ENCODE assay signal across 9 mouse cellular contexts in genomic region chr8:109436830-109437567, GRCm38 (mm10). TPM values are rescaled to one million over a fixed set of nuclear protein-coding genes. Genes with fewer than 3 reads are reported as not detected.
DNase-seq lines count a peak whose midpoint lies in the region; ATAC-seq lines count a peak whose summit lies in the region.
"Had no signal": no experiment of that assay in that cellular context is flagged by ENCODE, and none has a peak within 500 bp of the region (broad histone marks: within the 10 kb centered on the region; RNA-seq: fewer than 3 reads in every experiment).

No protein-coding gene starts in this region.

- H3K36me3 ChIP-seq in heart, embryonic 13.5 days, result no peaks in the 10 kb centered on the region
- H3K36me3 ChIP-seq in forebrain, embryonic 15.5 days, result no peaks in the 10 kb centered on the region
- H3K36me3 ChIP-seq in midbrain, embryonic 16.5 days (ENCODE audit: control insufficient read depth, insufficient read depth, low read length), result no peaks in the 10 kb centered on the region

- H3K27ac ChIP-seq in heart, embryonic 13.5 days (replicated peaks), result no peak overlapping the region
- peak overlapping the region; percentile 92 for H3K27ac ChIP-seq in forebrain, embryonic 15.5 days (replicated peaks)
- H3K27ac ChIP-seq in midbrain, embryonic 16.5 days (ENCODE audit: low read length), result peak overlapping the region; percentile 85

- 50% methylated on average over 19 of the region's 19 CpGs for WGBS in heart, embryonic 13.5 days
- 7% methylated on average over 19 of the region's 19 CpGs for WGBS in forebrain, embryonic 15.5 days
- 11% methylated on average over 19 of the region's 19 CpGs for whole genome bisulfite sequencing in midbrain, embryonic 16.5 days

- no peaks in the 10 kb centered on the region for H3K9me3 ChIP-seq in heart, embryonic 13.5 days
- H3K9me3 ChIP-seq in forebrain, embryonic 15.5 days, result no peaks in the 10 kb centered on the region
- no peaks in the 10 kb centered on the region for H3K9me3 ChIP-seq in midbrain, embryonic 16.5 days (replicated peaks; ENCODE audit: control insufficient read depth, low read length, poor library complexity, severe bottlenecking)

- H3K4me2 ChIP-seq in heart, embryonic 13.5 days, result peak overlapping the region; percentile 54
- peak overlapping the region; percentile 34 for H3K4me2 ChIP-seq in forebrain, embryonic 15.5 days (replicated peaks)
- H3K4me2 ChIP-seq in midbrain, embryonic 16.5 days (ENCODE audit: low read length), result peak overlapping the region; percentile 46

- ATAC-seq in heart, embryonic 13.5 days (ENCODE audit: extremely low read depth, insufficient number of reproducible peaks, low FRiP score, low TSS enrichment), result no peak
- peak; percentile 86 for ATAC-seq in forebrain, embryonic 15.5 days (replicated peaks)
- peak; percentile 51; the same call in 1 of the 2 replicates for ATAC-seq in midbrain, embryonic 16.5 days
- no peak for ATAC-seq in activated CD4-positive, CD25-positive, alpha-beta regulatory T cell, adult 4 months

- no peak for DNase-seq in heart, postnatal 25 days (ENCODE audit: low spot score)
- peak; percentile 82 for DNase-seq in ZHBTc4 (ENCODE audit: low read depth, low spot score)
- peak; percentile 5 to 32 for DNase-seq in kidney, postnatal 36 days
- DNase-seq in ovary, postnatal 10 days (ENCODE audit: low spot score), result no peak

- no peaks in the 10 kb centered on the region for H3K4me1 ChIP-seq in heart, embryonic 13.5 days
- H3K4me1 ChIP-seq in forebrain, embryonic 15.5 days, result peaks cover 11% of the 10 kb centered on the region
- peaks cover 8% of the 10 kb centered on the region for H3K4me1 ChIP-seq in midbrain, embryonic 16.5 days (ENCODE audit: control insufficient read depth, insufficient read depth, low read length)
- H3K4me1 ChIP-seq: megakaryocyte, embryonic 14.5 days had no signal

- intact Hi-C loops in heart, postnatal 25 days (cut with DNase I), result no loop called here

- peak overlapping the region; percentile 24; the same call in 1 of the 2 replicates for H3K4me3 ChIP-seq in heart, embryonic 13.5 days
- peak overlapping the region; percentile 20 for H3K4me3 ChIP-seq in forebrain, embryonic 15.5 days
- peak overlapping the region; percentile 14 for H3K4me3 ChIP-seq in midbrain, embryonic 16.5 days (ENCODE audit: low read depth, low read length)
- H3K4me3 ChIP-seq: megakaryocyte, embryonic 14.5 days had no signal

- no peaks in the 10 kb centered on the region for H3K27me3 ChIP-seq in heart, embryonic 13.5 days (replicated peaks)
- H3K27me3 ChIP-seq in forebrain, embryonic 15.5 days, result no peaks in the 10 kb centered on the region
- H3K27me3 ChIP-seq in midbrain, embryonic 16.5 days (ENCODE audit: control insufficient read depth, insufficient read depth, low read depth, low read length), result no peaks in the 10 kb centered on the region
- H3K27me3 ChIP-seq: megakaryocyte, embryonic 14.5 days had no signal

- no peak overlapping the region for H3K9ac ChIP-seq in heart, embryonic 13.5 days
- H3K9ac ChIP-seq in forebrain, embryonic 15.5 days (replicated peaks), result peak overlapping the region; percentile 24; the same call in 1 of the 2 replicates
- H3K9ac ChIP-seq in midbrain, embryonic 16.5 days (ENCODE audit: low read depth, low read length), result peak overlapping the region; percentile 55

RNA-seq across cellular contexts. Expression of gene Pmfbp1, which starts 56.8 kb away (rescaled TPM):
- 0.06 and 0.13 TPM in 2 replicates for polyA plus RNA-seq in heart, embryonic 13.5 days (2015; fragmentation: Nextera tagmentation; extraction: Ambion mirVana)
- not detected for total RNA-seq in heart, postnatal 25 days (2021)
- 0.11 and 0.29 TPM in 2 replicates for polyA plus RNA-seq in forebrain, embryonic 15.5 days (2015; fragmentation: Nextera tagmentation; extraction: Ambion mirVana)
- 1.7 and 2.1 TPM in 2 replicates for polyA plus RNA-seq in midbrain, embryonic 16.5 days (2015; fragmentation: Nextera tagmentation; extraction: Ambion mirVana)
- not detected for polyA plus RNA-seq in activated CD4-positive, CD25-positive, alpha-beta regulatory T cell, adult 4 months (2017; shearing (Covaris generic))

Comparison
In these comparisons a context has a peak if more than half of its experiments do, and no peak if none do; other contexts are left out.
1. ATAC-seq: peak in forebrain, embryonic 15.5 days (single experiment) and midbrain, embryonic 16.5 days (single experiment); none in heart, embryonic 13.5 days (single experiment) and activated CD4-positive, CD25-positive, alpha-beta regulatory T cell, adult 4 months (single experiment).
2. DNase-seq: peak in ZHBTc4 (single experiment) and kidney, postnatal 36 days (2 of 2); none in heart, postnatal 25 days (single experiment) and ovary, postnatal 10 days (single experiment).
3. Peak in every context shown above with its lines, with median percentiles within 50 percentile points of each other: H3K4me2 ChIP-seq and H3K4me3 ChIP-seq.